Mouse (Mus musculus) hindbrain, postnatal 0 days (tissue): ENCODE data around the gene Klf1. TPM values are rescaled to one million over a fixed set of nuclear protein-coding genes. Genes with fewer than 3 reads are reported as not detected.

Experiments used
- ATAC-seq: fragments of 200-750 bp; cut with Nextera tagmentation; 2 replicates; pipeline ENCODE4 v1.8.0; 2017; ENCODE audit warnings: mild to moderate bottlenecking, moderate TSS enrichment, moderate library complexity
- DNase-seq: peaks from one replicate; pipeline ENCODE4 v3.0.0-alpha.2; 2015; ENCODE audit warnings: low spot score
- H3K27ac ChIP-seq: fragments of 300-500 bp; sonication (generic); 2 replicates; pipeline ENCODE4 v1.5.1; 2014; ENCODE audit warnings: mild to moderate bottlenecking
- H3K27me3 ChIP-seq: fragments of 300-500 bp; sonication (generic); 2 replicates; pipeline ENCODE4 v1.6.1; 2014; ENCODE audit warnings: low read length, mixed read lengths; ENCODE audit not compliant: insufficient read depth
- H3K36me3 ChIP-seq: fragments of 300-500 bp; sonication (generic); 2 replicates; pipeline ENCODE4 v1.6.1; 2014; ENCODE audit warnings: low read length, mixed read lengths; ENCODE audit not compliant: insufficient read depth
- H3K4me1 ChIP-seq: fragments of 300-500 bp; sonication (generic); 2 replicates; pipeline ENCODE4 v1.6.1; 2014; ENCODE audit warnings: antibody characterized with exemption, low read length, mixed read lengths; ENCODE audit not compliant: insufficient read depth
- H3K4me2 ChIP-seq: fragments of 300-500 bp; sonication (generic); 2 replicates; pipeline ENCODE4 v1.6.1; 2014; ENCODE audit warnings: low read depth, mild to moderate bottlenecking, low read length, moderate library complexity, mixed read lengths
- H3K4me3 ChIP-seq: fragments of 300-500 bp; sonication (generic); 2 replicates; pipeline ENCODE4 v1.5.1; 2014; ENCODE audit warnings: low read length
- H3K9ac ChIP-seq: fragments of 300-500 bp; sonication (generic); replicated peaks from 2 replicates; pipeline ENCODE4 v1.6.1; 2014; ENCODE audit warnings: mild to moderate bottlenecking, low read length, moderate library complexity, mixed read lengths
- H3K9me3 ChIP-seq: fragments of 300-500 bp; sonication (generic); 2 replicates; pipeline ENCODE4 v1.6.1; 2016; ENCODE audit warnings: low read length, mixed read lengths
- CTCF ChIP-seq: IDR thresholded peaks from 2 replicates; pipeline ENCODE4 v1.5.1; 2016; ENCODE audit warnings: antibody characterized with exemption, control low read depth, low read depth
- WGBS: fragments of 180-500 bp; shearing (Covaris S2); extraction: QIAGEN DNeasy Blood & Tissue Kit; methylation state at CpG from one replicate; pipeline ENCODE4 v1.1.7; 2014; 5-methylcytosine and 5-hydroxymethylcytosine counted together
- polyA plus RNA-seq: library from polyadenylated mRNA; unstranded; fragments of >200 nt; fragmentation: Nextera tagmentation; extraction: Ambion mirVana; gene quantifications from 2 replicates; pipeline ENCODE4 v1.2.1, GENCODE M21; 2015
- total RNA-seq: library from RNA; depleted of rRNA; stranded (reverse); fragments of >200 nt; gene quantifications from 2 replicates; pipeline ENCODE4 v1.2.3, GENCODE M21; 2014

Gene Klf1
- total and polyA plus RNA-seq, 2 experiments from 2014 or later = 0.34 to 1.2 TPM

GRCm38 (mm10) chr8:84915269-84915668, 13.5 kb downstream of the Klf1 start:
- Histone ChIP-seq H3K27me3 (no peaks in the 10 kb centered on the region), H3K9ac (no peak overlapping the region), H3K27ac (no peak overlapping the region), H3K4me1 (no peaks in the 10 kb centered on the region), H3K9me3 (no peaks in the 10 kb centered on the region), H3K4me3 (no peak overlapping the region), H3K4me2 (no peak overlapping the region), H3K36me3 (peaks cover 61% of the 10 kb centered on the region)
- WGBS = 93% methylated on average over 8 of the region's 8 CpGs
- ATAC-seq (no peak), DNase-seq (no peak)
- no peak for TF ChIP-seq CTCF

DNA sequence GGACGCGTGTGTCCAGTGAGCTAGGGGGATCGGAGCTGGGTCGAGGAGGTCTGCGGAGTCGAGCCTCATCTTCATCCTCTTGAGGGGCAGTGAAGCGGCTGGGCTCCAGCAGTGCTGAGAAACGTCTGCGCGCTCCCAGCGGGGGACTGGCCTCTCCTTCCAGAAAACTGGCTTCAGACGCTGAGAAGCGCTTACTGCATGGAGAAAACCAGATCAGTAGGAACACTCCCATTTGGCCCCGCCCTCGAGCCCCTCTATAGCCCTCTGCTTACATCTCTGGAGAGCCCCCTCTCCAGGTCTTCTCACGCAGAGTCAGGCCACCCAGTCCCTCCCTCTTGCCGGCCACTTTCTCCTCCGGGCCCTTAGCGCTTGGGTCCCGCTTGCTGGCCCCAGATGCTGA, 16.1 kb downstream of the Klf1 start:
- Histone ChIP-seq H3K36me3 (peaks cover 69% of the 10 kb centered on the region), H3K27me3 (no peaks in the 10 kb centered on the region), H3K4me1 (no peaks in the 10 kb centered on the region), H3K4me3 (no peak overlapping the region), H3K9ac (no peak overlapping the region), H3K9me3 (no peaks in the 10 kb centered on the region), H3K27ac (no peak overlapping the region), H3K4me2 (no peak overlapping the region)
- WGBS = 33% methylated on average over 20 of the region's 20 CpGs
- DNase-seq = no peak
- ATAC-seq = no peak
- TF ChIP-seq CTCF = no peak

DNA sequence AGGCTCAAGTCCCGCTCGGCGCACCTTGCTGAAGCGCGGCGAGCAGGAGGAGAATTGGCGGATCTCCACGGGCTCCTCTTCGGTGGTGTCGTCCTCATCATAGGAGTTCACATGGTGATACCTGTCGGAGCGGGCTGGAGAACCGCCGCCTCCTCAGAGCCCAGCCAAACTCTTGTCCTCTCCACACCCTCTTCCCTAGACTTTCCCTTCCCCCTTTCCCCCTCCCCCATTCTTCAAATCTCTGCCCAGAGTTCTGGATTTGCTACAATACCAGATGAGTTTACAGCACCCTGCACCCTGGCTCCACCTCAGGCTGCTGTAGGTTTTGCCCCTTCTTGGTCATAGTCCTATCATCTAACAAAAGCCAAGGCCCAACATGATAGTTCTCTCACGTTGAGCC, 16.9 kb downstream of the Klf1 start:
- no peak for TF ChIP-seq CTCF
- no peaks in the 10 kb centered on the region for H3K27me3 ChIP-seq
- H3K4me2 ChIP-seq = no peak overlapping the region
- no peak overlapping the region for H3K27ac ChIP-seq
- DNase-seq = no peak
- no peak overlapping the region for H3K4me3 ChIP-seq
- H3K36me3 ChIP-seq = peaks cover 64% of the 10 kb centered on the region
- no peak overlapping the region for H3K9ac ChIP-seq
- no peaks in the 10 kb centered on the region for H3K9me3 ChIP-seq
- 90% methylated on average over 15 of the region's 15 CpGs for WGBS
- no peaks in the 10 kb centered on the region for H3K4me1 ChIP-seq
- no peak for ATAC-seq

GRCm38 (mm10) chr8:84921596-84921995, 19.9 kb downstream of the Klf1 start:
- no peak overlapping the region for H3K4me2 ChIP-seq
- no peak overlapping the region for H3K9ac ChIP-seq
- ATAC-seq = no peak
- H3K27ac ChIP-seq = no peak overlapping the region
- H3K9me3 ChIP-seq = no peaks in the 10 kb centered on the region
- H3K36me3 ChIP-seq = peaks cover 68% of the 10 kb centered on the region
- no peak for DNase-seq
- H3K4me1 ChIP-seq = no peaks in the 10 kb centered on the region
- 83% methylated on average over 2 of the region's 2 CpGs for WGBS
- H3K27me3 ChIP-seq = no peaks in the 10 kb centered on the region
- TF ChIP-seq CTCF = no peak
- no peak overlapping the region for H3K4me3 ChIP-seq

GRCm38 (mm10) chr8:84925557-84925956, 23.8 kb downstream of the Klf1 start:
- WGBS = 67% methylated on average over 7 of the region's 7 CpGs
- no peak overlapping the region for H3K4me3 ChIP-seq
- peaks cover 56% of the 10 kb centered on the region; the same call in 1 of the 2 replicates for H3K36me3 ChIP-seq
- no peak for ATAC-seq
- no peak for TF ChIP-seq CTCF
- H3K9me3 ChIP-seq = no peaks in the 10 kb centered on the region
- no peaks in the 10 kb centered on the region; the same call in 1 of the 2 replicates for H3K4me1 ChIP-seq
- DNase-seq = no peak
- no peak overlapping the region for H3K9ac ChIP-seq
- H3K4me2 ChIP-seq = no peak overlapping the region
- H3K27me3 ChIP-seq = no peaks in the 10 kb centered on the region
- H3K27ac ChIP-seq = no peak overlapping the region

DNA sequence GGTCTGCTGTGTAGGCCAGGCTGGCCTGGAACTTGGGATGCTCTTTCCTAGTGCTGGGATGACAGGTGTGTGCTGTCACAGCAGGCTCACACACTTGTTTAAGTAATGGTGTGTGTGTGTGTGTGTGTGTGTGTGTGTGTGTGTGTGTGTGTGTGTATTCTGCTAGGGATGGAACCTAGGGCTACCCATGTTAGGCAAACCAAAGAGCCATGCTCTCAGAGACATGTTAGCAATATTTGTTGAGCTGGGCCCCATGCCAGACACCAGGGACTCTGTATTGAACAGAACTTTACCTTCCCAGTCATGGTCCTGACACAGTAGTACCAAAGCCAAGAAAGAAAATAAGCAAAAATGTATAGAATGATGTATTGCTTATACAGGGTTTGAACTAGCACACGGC, 25.8 kb downstream of the Klf1 start:
- DNase-seq (no peak), ATAC-seq (no peak)
- Histone ChIP-seq H3K27me3 (no peaks in the 10 kb centered on the region), H3K27ac (no peak overlapping the region), H3K36me3 (peaks cover 40% of the 10 kb centered on the region; the same call in 1 of the 2 replicates), H3K9ac (no peak overlapping the region), H3K4me2 (no peak overlapping the region), H3K9me3 (no peaks in the 10 kb centered on the region), H3K4me1 (no peaks in the 10 kb centered on the region; the same call in 1 of the 2 replicates), H3K4me3 (no peak overlapping the region)
- no peak for TF ChIP-seq CTCF
- 85% methylated on average over 1 of the region's 1 CpGs for WGBS

DNA sequence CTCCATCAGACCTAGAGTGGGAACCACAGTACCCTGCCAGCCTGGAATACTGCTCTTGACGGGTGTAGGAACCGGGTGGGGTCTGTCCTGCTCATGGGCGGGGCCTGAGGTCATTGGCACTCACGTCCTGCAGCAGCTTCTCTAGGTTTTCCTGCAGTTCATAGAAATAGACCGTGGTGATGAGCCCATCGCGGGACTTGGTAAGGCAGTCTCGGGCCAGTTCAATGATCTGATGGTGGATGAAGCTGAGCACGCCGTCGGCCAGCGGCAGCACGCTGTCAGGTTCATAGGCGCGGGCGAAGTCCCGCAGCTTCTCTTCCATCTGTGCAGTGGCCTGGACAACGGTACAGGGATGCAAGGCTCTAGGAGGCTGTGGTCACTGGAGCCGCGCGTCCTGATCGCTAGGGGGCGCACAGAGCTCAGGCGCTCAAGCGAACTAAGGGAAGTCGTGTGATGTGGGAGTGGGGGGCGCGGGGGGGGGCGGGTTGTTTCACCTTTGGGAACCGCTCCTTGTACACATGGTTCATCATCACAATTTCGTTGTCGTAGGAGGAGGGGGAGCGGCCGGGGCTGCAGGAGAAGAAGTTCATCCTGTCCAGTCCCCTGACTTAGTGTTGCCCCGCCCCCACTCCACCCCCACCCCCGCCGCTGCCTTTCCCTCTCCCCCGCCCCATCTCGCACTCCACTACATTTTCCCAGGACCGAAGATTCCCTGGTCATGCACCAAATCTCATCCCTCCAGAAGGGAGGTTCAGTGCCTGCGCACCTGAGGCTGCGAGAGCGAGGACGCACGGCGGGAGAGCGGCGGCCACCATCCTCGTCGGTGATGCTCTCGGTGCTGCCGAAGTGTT, 27.0 kb downstream of the Klf1 start:
- H3K9ac ChIP-seq = 0 out of 2 replicates have a peak overlapping the region, but pooled peaks have one; percentile 24

More for the DNA sequence above, 27.0 kb downstream of the Klf1 start:
- ATAC-seq (peak; percentile 84), DNase-seq (peak; percentile 87)
- Histone ChIP-seq H3K27ac (peak overlapping the region; percentile 15; the same call in 1 of the 2 replicates), H3K36me3 (peaks cover 37% of the 10 kb centered on the region; the same call in 1 of the 2 replicates), H3K4me3 (peak overlapping the region; percentile 19), H3K27me3 (no peaks in the 10 kb centered on the region), H3K4me1 (peaks cover under 1% of the 10 kb centered on the region; the same call in 1 of the 2 replicates), H3K9me3 (no peaks in the 10 kb centered on the region), H3K4me2 (peak overlapping the region; percentile 52)
- 6% methylated on average over 47 of the region's 52 CpGs for WGBS
- TF ChIP-seq CTCF = peak; percentile 83
